Mouse (Mus musculus) urinary bladder, adult 18-20 months (tissue): Measurements from ENCODE around the gene 4930404N11Rik.

Experiments
- DNase-seq, 2 experiments: peaks; one replicate each; pipeline ENCODE4 v3.0.0; 2022; ENCODE audit warnings: low spot score in 2 of 2, mixed read lengths in 2 of 2

Gene 4930404N11Rik

GRCm38 (mm10) chr10:81365672-81366476 lies at the start of gene 4930404N11Rik:
4930404N11Rik (minus strand) TSS chr10:81365816.
- DNase-seq, result no peak

- no peak for DNase-seq
These were observed 49.5 kb upstream of the 4930404N11Rik start for GRCm38 (mm10) chr10:81415146-81415545.

- no peak for DNase-seq
These were observed 49.1 kb upstream of the 4930404N11Rik start for GRCm38 (mm10) chr10:81414682-81415081.

- DNase-seq, result peak; percentile 65 to 81
These were observed 48.0 kb upstream of the 4930404N11Rik start for GRCm38 (mm10) chr10:81413310-81414261.

- no peak for DNase-seq
These were observed 47.1 kb upstream of the 4930404N11Rik start for GRCm38 (mm10) chr10:81412586-81413309.

GRCm38 (mm10) chr10:81411471-81412400 lies 46.1 kb upstream of the 4930404N11Rik start:
- peak in 1 of 2 experiments; percentile 59 for DNase-seq

GRCm38 (mm10) chr10:81410981-81411380 lies 45.4 kb upstream of the 4930404N11Rik start:
- DNase-seq, result no peak

- DNase-seq, result no peak
These were observed 44.7 kb upstream of the 4930404N11Rik start for GRCm38 (mm10) chr10:81410350-81410749.

GRCm38 (mm10) chr10:81409330-81409729 lies 43.7 kb upstream of the 4930404N11Rik start:
- no peak for DNase-seq

- DNase-seq, result peak in 1 of 2 experiments; percentile 52
These were observed 43.3 kb upstream of the 4930404N11Rik start for GRCm38 (mm10) chr10:81408871-81409291.

- no peak for DNase-seq
These were observed 42.8 kb upstream of the 4930404N11Rik start for GRCm38 (mm10) chr10:81408424-81408729.

GRCm38 (mm10) chr10:81407539-81408423 lies 42.2 kb upstream of the 4930404N11Rik start:
- peak in 1 of 2 experiments; percentile 74 for DNase-seq

- no peak for DNase-seq
These were observed 41.2 kb upstream of the 4930404N11Rik start for GRCm38 (mm10) chr10:81406504-81407440.

- no peak for DNase-seq
These were observed 40.1 kb upstream of the 4930404N11Rik start for GRCm38 (mm10) chr10:81405588-81406201.

GRCm38 (mm10) chr10:81404720-81405119 lies 39.1 kb upstream of the 4930404N11Rik start:
- DNase-seq, result no peak

GRCm38 (mm10) chr10:81404082-81404481 lies 38.5 kb upstream of the 4930404N11Rik start:
- DNase-seq, result no peak

- no peak for DNase-seq
These were observed 37.9 kb upstream of the 4930404N11Rik start for GRCm38 (mm10) chr10:81403511-81403910.

GRCm38 (mm10) chr10:81402227-81402765 lies 36.7 kb upstream of the 4930404N11Rik start:
- DNase-seq, result no peak
